Mouse (Mus musculus) bone marrow macrophage, adult 2 months (primary cell): ENCODE data around the gene Fmnl1.

Experiments
- CTCF ChIP-seq: IDR thresholded peaks from 2 replicates; pipeline ENCODE4 v1.5.1; 2012; ENCODE audit warnings: low read depth, mild to moderate bottlenecking, low read length, moderate library complexity
- POLR2A ChIP-seq: IDR thresholded peaks from 2 replicates; pipeline ENCODE4 v1.6.1; 2012; ENCODE audit warnings: mild to moderate bottlenecking, low read depth, low read length, borderline replicate concordance

DNA sequence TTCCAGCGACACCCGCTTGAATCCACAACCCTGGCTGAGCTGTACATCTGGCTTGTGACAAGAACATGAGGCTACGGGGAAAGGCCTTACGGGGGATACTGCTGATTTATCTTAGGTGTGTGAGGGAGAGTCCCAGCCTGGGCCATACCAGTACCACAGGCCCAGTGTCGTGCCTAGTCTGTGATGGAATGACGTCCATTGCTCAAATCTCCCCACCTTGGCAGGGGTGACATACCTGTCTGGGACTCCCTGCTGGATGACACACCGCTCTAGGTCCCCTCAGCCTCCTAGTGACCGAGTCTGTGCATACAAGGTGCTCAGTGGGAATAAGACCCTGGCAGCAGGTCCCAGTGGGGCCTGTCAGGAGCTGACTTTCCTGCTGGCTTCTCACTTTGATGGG is 7.8 kb downstream of the Fmnl1 start:
- TF ChIP-seq POLR2A (no peak), CTCF (no peak)
